Mouse (Mus musculus) embryonic facial prominence, embryonic 11.5 days (tissue): Measurements from ENCODE around the gene Tet2. TPM values are rescaled to one million over a fixed set of nuclear protein-coding genes. Genes with fewer than 3 reads are reported as not detected.
"Not testable (repeated sequence)": the region's sequence is repeated elsewhere in the genome, so short reads cannot be mapped to it uniquely, and the experiment has no call there.

ENCODE experiments used
- ATAC-seq: fragments of 200-750 bp; cut with Nextera tagmentation; replicated peaks from 2 replicates; pipeline ENCODE4 v1.8.0; 2017; ENCODE audit warnings: low read depth; ENCODE audit not compliant: insufficient number of reproducible peaks, low FRiP score, low TSS enrichment
- DNase-seq: peaks from one replicate; pipeline ENCODE4 v3.0.0-alpha.2; 2015; ENCODE audit warnings: low spot score
- H3K27ac ChIP-seq: fragments of 300-500 bp; sonication (generic); replicated peaks from 2 replicates; pipeline ENCODE4 v1.5.1; 2014; ENCODE audit warnings: mild to moderate bottlenecking, low read depth, low read length, control low read depth
- H3K27me3 ChIP-seq: fragments of 300-500 bp; sonication (generic); 2 replicates; pipeline ENCODE4 v1.6.1; 2014; ENCODE audit warnings: mild to moderate bottlenecking, low read length, moderate library complexity, mixed read lengths; ENCODE audit not compliant: control insufficient read depth, insufficient read depth
- H3K36me3 ChIP-seq: fragments of 300-500 bp; sonication (generic); replicated peaks from 2 replicates; pipeline ENCODE4 v1.6.1; 2014; ENCODE audit warnings: low read depth, mild to moderate bottlenecking, low read length, moderate library complexity, mixed read lengths; ENCODE audit not compliant: control insufficient read depth, insufficient read depth
- H3K4me1 ChIP-seq: fragments of 300-500 bp; sonication (generic); 2 replicates; pipeline ENCODE4 v1.6.1; 2014; ENCODE audit warnings: low read length, mixed read lengths; ENCODE audit not compliant: control insufficient read depth, insufficient read depth
- H3K4me2 ChIP-seq: fragments of 300-500 bp; sonication (generic); 2 replicates; pipeline ENCODE4 v1.6.1; 2014; ENCODE audit warnings: low read depth, mild to moderate bottlenecking, control low read depth, low read length, moderate library complexity
- H3K4me3 ChIP-seq: fragments of 300-500 bp; sonication (generic); 2 replicates; pipeline ENCODE4 v1.5.1; 2014; ENCODE audit warnings: low read depth, low read length, control low read depth
- H3K9ac ChIP-seq: fragments of 300-500 bp; sonication (generic); replicated peaks from 2 replicates; pipeline ENCODE4 v1.6.1; 2014; ENCODE audit warnings: mild to moderate bottlenecking, control low read depth, low read length
- H3K9me3 ChIP-seq: fragments of 300-500 bp; sonication (generic); replicated peaks from 2 replicates; pipeline ENCODE4 v1.6.1; 2016; ENCODE audit warnings: mild to moderate bottlenecking, low read length, inconsistent platforms, mixed read lengths; ENCODE audit not compliant: control insufficient read depth
- WGBS: fragments of 180-500 bp; shearing (Covaris S2); extraction: QIAGEN DNeasy Blood & Tissue Kit; methylation state at CpG from one replicate; pipeline ENCODE4 v1.1.7; 2014; 5-methylcytosine and 5-hydroxymethylcytosine counted together
- polyA plus RNA-seq: library from polyadenylated mRNA; unstranded; fragments of >200 nt; fragmentation: Nextera tagmentation; extraction: Ambion mirVana; gene quantifications from 2 replicates; pipeline ENCODE4 v1.2.1, GENCODE M21; 2014

Gene Tet2
- 11.6 and 13.5 TPM in 2 replicates for polyA plus RNA-seq

GRCm38 (mm10) chr3:133544551-133545303 lies at the start of gene Tet2:
TSS of gene Tet2 (minus strand) at chr3:133545139.
- Histone ChIP-seq H3K4me1 (no peaks in the 10 kb centered on the region), H3K36me3 (no peaks in the 10 kb centered on the region), H3K27ac (peak within 1 kb of the TSS; percentile 76), H3K27me3 (no peaks in the 10 kb centered on the region), H3K4me3 (peak within 1 kb of the TSS; percentile 73), H3K9ac (peak within 1 kb of the TSS; percentile 88), H3K4me2 (peak within 1 kb of the TSS; percentile 69), H3K9me3 (no peaks in the 10 kb centered on the region)
- under 1% methylated on average over 37 of the region's 73 CpGs for WGBS
- ATAC-seq (peak; percentile 72), DNase-seq (peak; percentile 67)

- not testable (repeated sequence) for H3K9me3 ChIP-seq, H3K9ac ChIP-seq, H3K27me3 ChIP-seq, H3K36me3 ChIP-seq, H3K27ac ChIP-seq, H3K4me3 ChIP-seq, H3K4me1 ChIP-seq, H3K4me2 ChIP-seq, DNase-seq, ATAC-seq
- WGBS, result 73% methylated on average over 2 of the region's 2 CpGs
These were observed 48.1 kb upstream of the Tet2 start for GRCm38 (mm10) chr3:133592995-133593394.

DNA sequence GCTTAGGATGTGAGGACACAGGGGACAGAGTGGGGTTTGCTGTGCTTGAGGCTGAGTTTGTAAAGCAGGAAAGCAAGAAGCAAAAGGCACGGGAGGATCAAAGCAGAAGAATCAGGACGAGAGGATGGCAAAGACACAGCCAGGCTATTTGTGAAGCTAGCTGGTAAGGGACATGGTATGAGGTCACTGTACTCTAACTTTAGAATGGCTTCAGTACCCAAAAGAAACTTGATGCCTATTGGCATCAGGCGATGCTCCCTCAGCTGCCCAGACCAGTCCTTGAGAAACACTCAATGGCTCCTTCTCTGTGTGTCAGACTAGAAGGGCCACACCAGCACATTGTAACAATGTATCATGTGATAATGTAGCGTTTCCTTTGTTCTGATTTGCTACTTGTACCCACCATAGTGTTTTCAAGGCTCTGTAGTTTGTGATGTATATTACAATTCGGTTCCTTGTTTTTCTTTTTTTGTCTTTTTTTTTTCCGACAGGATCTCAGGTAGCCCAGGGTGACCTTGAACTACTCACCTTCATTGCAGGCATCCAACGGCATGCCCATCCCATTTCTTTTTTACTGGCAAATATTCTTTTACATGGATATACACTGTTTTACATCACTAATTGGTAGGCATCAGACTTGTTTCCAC lies 45.7 kb upstream of the Tet2 start:
- 91% methylated on average over 7 of the region's 7 CpGs for WGBS
- no peaks in the 10 kb centered on the region for H3K27me3 ChIP-seq
- H3K9me3 ChIP-seq, result no peaks in the 10 kb centered on the region
- H3K4me1 ChIP-seq, result no peaks in the 10 kb centered on the region
- H3K27ac ChIP-seq, result no peak overlapping the region
- no peak overlapping the region for H3K4me2 ChIP-seq
- H3K36me3 ChIP-seq, result no peaks in the 10 kb centered on the region
- DNase-seq (no peak), ATAC-seq (no peak)
- no peak overlapping the region for H3K9ac ChIP-seq
- no peak overlapping the region for H3K4me3 ChIP-seq

GRCm38 (mm10) chr3:133585010-133585409 lies 40.1 kb upstream of the Tet2 start:
- H3K27ac ChIP-seq, result no peak overlapping the region
- DNase-seq, result no peak
- H3K36me3 ChIP-seq, result no peaks in the 10 kb centered on the region
- no peaks in the 10 kb centered on the region for H3K9me3 ChIP-seq
- H3K27me3 ChIP-seq, result no peaks in the 10 kb centered on the region
- no peak for ATAC-seq
- WGBS, result 84% methylated on average over 2 of the region's 2 CpGs
- no peaks in the 10 kb centered on the region for H3K4me1 ChIP-seq
- no peak overlapping the region for H3K9ac ChIP-seq
- no peak overlapping the region for H3K4me2 ChIP-seq
- H3K4me3 ChIP-seq, result no peak overlapping the region

- no peak overlapping the region for H3K9ac ChIP-seq
- no peaks in the 10 kb centered on the region for H3K9me3 ChIP-seq
- H3K4me3 ChIP-seq, result no peak overlapping the region
- H3K36me3 ChIP-seq, result no peaks in the 10 kb centered on the region
- H3K4me2 ChIP-seq, result no peak overlapping the region
- 87% methylated on average over 9 of the region's 9 CpGs for WGBS
- ATAC-seq, result no peak
- no peak for DNase-seq
- no peaks in the 10 kb centered on the region for H3K27me3 ChIP-seq
- H3K4me1 ChIP-seq, result no peaks in the 10 kb centered on the region
- no peak overlapping the region for H3K27ac ChIP-seq
These were observed 38.6 kb upstream of the Tet2 start for GRCm38 (mm10) chr3:133583411-133584025.

GRCm38 (mm10) chr3:133582969-133583368 lies 38.0 kb upstream of the Tet2 start:
- H3K36me3 ChIP-seq, result no peaks in the 10 kb centered on the region
- H3K4me2 ChIP-seq, result no peak overlapping the region
- no peaks in the 10 kb centered on the region for H3K4me1 ChIP-seq
- ATAC-seq (no peak), DNase-seq (no peak)
- no peaks in the 10 kb centered on the region for H3K9me3 ChIP-seq
- no peaks in the 10 kb centered on the region for H3K27me3 ChIP-seq
- H3K4me3 ChIP-seq, result no peak overlapping the region
- WGBS, result 79% methylated on average over 4 of the region's 4 CpGs
- no peak overlapping the region for H3K9ac ChIP-seq
- no peak overlapping the region for H3K27ac ChIP-seq

DNA sequence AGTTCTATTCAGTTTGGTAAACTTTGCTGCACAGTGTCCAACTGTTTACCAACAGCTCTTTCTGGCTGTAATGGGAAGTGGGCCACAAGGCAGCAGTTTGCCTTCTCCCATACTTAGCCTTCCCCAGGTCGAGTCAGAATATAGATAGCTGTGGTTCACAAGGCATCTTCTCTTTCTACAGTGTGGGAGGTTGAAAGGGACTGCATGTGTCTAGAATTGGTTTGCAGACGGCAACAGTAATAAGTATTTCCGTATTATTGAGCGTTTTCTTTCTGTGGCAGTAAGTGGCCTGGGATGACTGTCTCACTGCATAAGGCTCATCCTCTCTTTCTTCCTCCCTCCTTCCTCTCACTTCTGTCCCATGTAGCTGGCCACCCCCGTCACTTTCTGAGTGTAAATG lies 37.2 kb upstream of the Tet2 start:
- Histone ChIP-seq H3K27me3 (no peaks in the 10 kb centered on the region), H3K4me1 (no peaks in the 10 kb centered on the region), H3K4me2 (no peak overlapping the region), H3K27ac (no peak overlapping the region), H3K9me3 (no peaks in the 10 kb centered on the region), H3K4me3 (no peak overlapping the region), H3K9ac (no peak overlapping the region), H3K36me3 (no peaks in the 10 kb centered on the region)
- WGBS, result 87% methylated on average over 5 of the region's 5 CpGs
- ATAC-seq (no peak), DNase-seq (no peak)

DNA sequence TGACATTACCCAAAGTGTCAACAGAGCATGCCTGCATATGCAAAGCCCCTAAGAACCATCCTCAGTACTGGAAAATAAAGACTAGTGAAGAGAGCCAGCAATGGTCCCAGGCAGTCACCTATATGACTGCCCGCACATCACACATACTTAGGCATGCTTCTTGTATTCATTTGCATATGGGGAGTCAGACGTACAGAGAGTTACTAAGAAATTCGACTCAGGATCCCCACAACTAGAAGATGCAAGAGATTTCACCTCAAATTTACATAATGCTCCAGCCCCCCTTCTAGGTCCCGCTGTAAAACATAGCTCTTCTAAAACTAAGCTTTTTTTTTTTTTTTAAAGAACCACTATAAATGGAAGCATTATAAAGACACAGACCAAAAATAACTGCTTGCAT lies 36.6 kb upstream of the Tet2 start:
- no peak for DNase-seq
- 88% methylated on average over 4 of the region's 4 CpGs for WGBS
- H3K36me3 ChIP-seq, result no peaks in the 10 kb centered on the region
- H3K4me2 ChIP-seq, result no peak overlapping the region
- H3K9me3 ChIP-seq, result no peaks in the 10 kb centered on the region
- no peaks in the 10 kb centered on the region for H3K27me3 ChIP-seq
- H3K9ac ChIP-seq, result no peak overlapping the region
- H3K27ac ChIP-seq, result no peak overlapping the region
- H3K4me3 ChIP-seq, result no peak overlapping the region
- no peaks in the 10 kb centered on the region for H3K4me1 ChIP-seq
- no peak for ATAC-seq
